9 mouse cellular contexts compared by ENCODE assay signal in the genomic region with DNA sequence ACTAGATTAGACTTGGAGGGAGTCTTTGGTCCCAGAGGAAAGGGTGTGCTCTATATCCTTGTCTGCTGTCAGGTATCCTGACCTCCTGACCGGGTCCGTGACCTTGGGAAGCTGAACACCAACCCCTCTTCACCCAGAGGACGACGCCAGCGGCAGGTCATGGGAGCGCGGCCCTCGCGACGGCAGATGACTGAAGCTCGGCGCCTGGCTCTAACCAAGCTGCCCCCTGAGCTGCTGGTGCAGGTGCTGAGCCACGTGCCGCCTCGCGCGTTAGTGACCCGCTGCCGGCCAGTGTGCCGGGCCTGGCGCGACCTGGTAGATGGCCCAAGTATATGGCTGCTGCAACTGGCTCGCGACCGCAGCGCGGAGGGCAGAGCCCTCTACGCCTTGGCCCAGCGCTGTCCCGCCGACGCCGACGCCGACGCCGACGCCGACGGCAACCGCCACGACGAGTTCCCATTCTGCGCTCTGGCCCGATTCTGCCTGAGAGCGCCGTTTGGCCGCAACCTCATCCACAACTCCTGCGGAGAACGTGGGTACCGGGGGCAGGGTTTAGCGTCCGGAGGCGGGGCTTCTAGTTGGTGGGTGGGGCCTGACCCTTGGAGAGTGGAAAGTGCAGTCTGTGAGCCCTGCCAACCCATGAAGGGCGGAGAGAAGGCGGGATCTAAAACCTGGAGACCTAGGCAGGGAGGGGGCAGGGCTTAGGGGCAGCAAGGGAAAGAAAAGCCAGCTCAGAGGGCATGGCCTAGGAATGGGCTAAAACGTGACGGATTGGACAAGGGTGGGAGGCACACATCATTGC. TPM values are rescaled to one million over a fixed set of nuclear protein-coding genes. Genes with fewer than 3 reads are reported as not detected.
A peak's percentile ranks its signal among the peaks of the same experiment; 100 is the strongest.
DNase-seq lines count a peak whose midpoint lies in the region; ATAC-seq and TF ChIP-seq lines count a peak whose summit lies in the region.
"Had no signal": no experiment of that assay in that cellular context is flagged by ENCODE, and none has a peak within 500 bp of the region (broad histone marks: within the 10 kb centered on the region; RNA-seq: fewer than 3 reads in every experiment).

No protein-coding gene starts in this region.

- peaks cover 5% of the 10 kb centered on the region; the same call in 1 of the 2 replicates for H3K36me3 ChIP-seq in liver, embryonic 11.5 days (ENCODE audit: control insufficient read depth, insufficient read depth, low read length)
- no peaks in the 10 kb centered on the region; the same call in none of the 2 replicates for H3K36me3 ChIP-seq in stomach, postnatal 0 days (ENCODE audit: control insufficient read depth, insufficient read depth, low read length)

- TF ChIP-seq CTCF in cortical plate, adult 2 months (IDR thresholded peaks at IDR 0.05; ENCODE audit: extremely low read depth, insufficient read depth, low read length) = no peak
- TF ChIP-seq CTCF in stomach, postnatal 0 days (IDR thresholded peaks at IDR 0.05; ENCODE audit: low read depth) = no peak

- H3K27me3 ChIP-seq in liver, embryonic 11.5 days (replicated peaks; ENCODE audit: control insufficient read depth, insufficient read depth, low read length) = 0 out of 2 replicates have a peak, but pooled peaks cover 2% of the 10 kb centered on the region
- no peaks in the 10 kb centered on the region for H3K27me3 ChIP-seq in stomach, postnatal 0 days (ENCODE audit: control insufficient read depth, insufficient read depth, low read length)

- TF ChIP-seq POLR2A in cortical plate, adult 2 months (IDR thresholded peaks at IDR 0.05; ENCODE audit: extremely low read depth, insufficient read depth, low read length) = no peak

- ATAC-seq in liver, embryonic 11.5 days (replicated peaks; ENCODE audit: low FRiP score) = peak; percentile 90
- peak; percentile 84 for ATAC-seq in monocyte, adult 5-6 weeks (replicated peaks; ENCODE audit: insufficient number of reproducible peaks, low FRiP score, low TSS enrichment, poor library complexity, severe bottlenecking)
- ATAC-seq in stomach, postnatal 0 days (ENCODE audit: low FRiP score, low TSS enrichment) = peak; percentile 84

- TF ChIP-seq EP300 in stomach, postnatal 0 days (optimal IDR thresholded peaks at IDR 0.05) = no peak

- peak; percentile 57 for DNase-seq in right cerebral cortex, adult 18-20 months
- DNase-seq in right cerebral cortex, postnatal 25 days = no peak
- peak; percentile 42 to 51 for DNase-seq in gastrocnemius, postnatal 4 days (ENCODE audit: low spot score in 2 of 2)
- peak; percentile 92 for DNase-seq in induced T-regulatory cell, adult 2 months (ENCODE audit: low read depth)
- peak; percentile 84 for DNase-seq in liver, embryonic 11.5 days (ENCODE audit: low spot score)
- DNase-seq in stomach, postnatal 0 days (ENCODE audit: low spot score) = peak; percentile 88

- 0 out of 2 replicates have a peak overlapping the region, but pooled peaks have one; percentile 4 for H3K4me3 ChIP-seq in cortical plate, adult 2 months (ENCODE audit: insufficient read depth, low read length)
- H3K4me3 ChIP-seq in liver, embryonic 11.5 days (ENCODE audit: low read depth, low read length) = peak overlapping the region; percentile 50
- H3K4me3 ChIP-seq in stomach, postnatal 0 days (ENCODE audit: low read depth, low read length) = peak overlapping the region; percentile 34

- H3K9ac ChIP-seq in liver, embryonic 11.5 days (ENCODE audit: low read depth, low read length) = peak overlapping the region; percentile 39
- H3K9ac ChIP-seq in stomach, postnatal 0 days (ENCODE audit: low read length) = peak overlapping the region; percentile 41; the same call in 1 of the 2 replicates

- H3K9me3 ChIP-seq in liver, embryonic 11.5 days (ENCODE audit: control insufficient read depth, low read length) = peaks cover 9% of the 10 kb centered on the region; the same call in 1 of the 2 replicates
- no peaks in the 10 kb centered on the region for H3K9me3 ChIP-seq in stomach, postnatal 0 days (ENCODE audit: control insufficient read depth, low read length)

- peaks cover 5% of the 10 kb centered on the region; the same call in 1 of the 2 replicates for H3K4me1 ChIP-seq in cortical plate, adult 2 months (ENCODE audit: control insufficient read depth, insufficient read depth, low read length)
- peaks cover 7% of the 10 kb centered on the region for H3K4me1 ChIP-seq in liver, embryonic 11.5 days (replicated peaks; ENCODE audit: control insufficient read depth, insufficient read depth, low read length)
- H3K4me1 ChIP-seq in stomach, postnatal 0 days (replicated peaks; ENCODE audit: control insufficient read depth, insufficient read depth) = peaks cover 4% of the 10 kb centered on the region; the same call in 1 of the 2 replicates

- peak overlapping the region; percentile 92 for H3K4me2 ChIP-seq in liver, embryonic 11.5 days
- peak overlapping the region; percentile 66 for H3K4me2 ChIP-seq in stomach, postnatal 0 days (replicated peaks; ENCODE audit: low read depth)

- no peak overlapping the region for H3K27ac ChIP-seq in cortical plate, adult 2 months (ENCODE audit: insufficient read depth, low read length)
- no peak overlapping the region for H3K27ac ChIP-seq in liver, embryonic 11.5 days (ENCODE audit: low read depth, low read length)
- no peak overlapping the region for H3K27ac ChIP-seq in stomach, postnatal 0 days (replicated peaks)

- 3% methylated on average over 58 of the region's 58 CpGs for WGBS in liver, embryonic 11.5 days
- WGBS in stomach, postnatal 0 days = 7% methylated on average over 50 of the region's 58 CpGs

RNA-seq across cellular contexts. Expression of a gene that starts 9.1 kb away (rescaled TPM):
- polyA plus RNA-seq in cortical plate, adult 2 months (2012; rRNA removed) = 94.0 and 104 TPM in 2 replicates
- total RNA-seq in gastrocnemius, postnatal 4 days (2021) = 10 to 100 TPM; 34.4 to 34.8 TPM
- 172 and 180 TPM in 2 replicates for polyA plus RNA-seq in liver, embryonic 11.5 days (2014; fragmentation: Nextera tagmentation; extraction: Ambion mirVana)
- 31.4 to 44.6 TPM (median 33.7 TPM) in 3 replicates for total RNA-seq in monocyte, adult 5-6 weeks (2017)
- polyA plus RNA-seq in stomach, postnatal 0 days (2015; fragmentation: Nextera tagmentation; extraction: Ambion mirVana) = 113 and 118 TPM in 2 replicates

RNA-seq across cellular contexts. Expression of a gene that starts 9.2 kb away (rescaled TPM):
- 15.2 and 15.5 TPM in 2 replicates for polyA plus RNA-seq in cortical plate, adult 2 months (2012; rRNA removed)
- total RNA-seq in gastrocnemius, postnatal 4 days (2021) = 10 to 100 TPM; 16.2 to 19.5 TPM
- polyA plus RNA-seq in liver, embryonic 11.5 days (2014; fragmentation: Nextera tagmentation; extraction: Ambion mirVana) = 31.3 and 35.3 TPM in 2 replicates
- 2.7 to 8.8 TPM (median 3.8 TPM) in 3 replicates for total RNA-seq in monocyte, adult 5-6 weeks (2017)
- polyA plus RNA-seq in stomach, postnatal 0 days (2015; fragmentation: Nextera tagmentation; extraction: Ambion mirVana) = 11.4 and 12.3 TPM in 2 replicates

RNA-seq across cellular contexts. Expression of a gene that starts 15.9 kb away (rescaled TPM):
- 3.0 and 3.4 TPM in 2 replicates for polyA plus RNA-seq in cortical plate, adult 2 months (2012; rRNA removed)
- 10 to 100 TPM; 22.1 to 25.3 TPM for total RNA-seq in gastrocnemius, postnatal 4 days (2021)
- polyA plus RNA-seq in liver, embryonic 11.5 days (2014; fragmentation: Nextera tagmentation; extraction: Ambion mirVana) = 3.1 and 3.7 TPM in 2 replicates
- total RNA-seq in monocyte, adult 5-6 weeks (2017) = 4.9 TPM in 1 of 3 replicates, not detected in the others
- 5.6 and 6.1 TPM in 2 replicates for polyA plus RNA-seq in stomach, postnatal 0 days (2015; fragmentation: Nextera tagmentation; extraction: Ambion mirVana)
- polyA plus RNA-seq: G1E had no signal

RNA-seq across cellular contexts. Expression of a gene that starts 23.4 kb away (rescaled TPM):
- 2.9 and 4.5 TPM in 2 replicates for polyA plus RNA-seq in cortical plate, adult 2 months (2012; rRNA removed)
- not detected for total RNA-seq in gastrocnemius, postnatal 4 days (2021)
- polyA plus RNA-seq in liver, embryonic 11.5 days (2014; fragmentation: Nextera tagmentation; extraction: Ambion mirVana) = not detected in 2 replicates
- not detected in 3 replicates for total RNA-seq in monocyte, adult 5-6 weeks (2017)
- not detected in 2 replicates for polyA plus RNA-seq in stomach, postnatal 0 days (2015; fragmentation: Nextera tagmentation; extraction: Ambion mirVana)
- total RNA-seq: G1E had no signal
- polyA plus RNA-seq: G1E had no signal

RNA-seq across cellular contexts. Expression of a gene that starts 34.0 kb away (rescaled TPM):
- polyA plus RNA-seq in cortical plate, adult 2 months (2012; rRNA removed) = 267 and 291 TPM in 2 replicates
- total RNA-seq in gastrocnemius, postnatal 4 days (2021) = 10 to 100 TPM; 82.3 to 83.2 TPM
- polyA plus RNA-seq in liver, embryonic 11.5 days (2014; fragmentation: Nextera tagmentation; extraction: Ambion mirVana) = 41.0 and 41.9 TPM in 2 replicates
- total RNA-seq in monocyte, adult 5-6 weeks (2017) = 32.9 to 55.7 TPM (median 54.2 TPM) in 3 replicates
- polyA plus RNA-seq in stomach, postnatal 0 days (2015; fragmentation: Nextera tagmentation; extraction: Ambion mirVana) = 35.3 and 39.3 TPM in 2 replicates
